Mouse (Mus musculus) left cerebral cortex, postnatal 4 days (tissue): ENCODE data around the gene F11r. TPM values are rescaled to one million over a fixed set of nuclear protein-coding genes. Genes with fewer than 3 reads are reported as not detected.
A peak's percentile ranks its signal among the peaks of the same experiment; 100 is the strongest.
"Not testable (repeated sequence)": the region's sequence is repeated elsewhere in the genome, so short reads cannot be mapped to it uniquely, and the experiment has no call there.

Experiments
- DNase-seq: peaks from one replicate; pipeline ENCODE4 v3.0.0-alpha.2; 2022
- intact Hi-C: fragments of 180-260 bp; cut with DNase I; formaldehyde crosslinking; loops from one replicate; pipeline ENCODE4 v1.15.1; 2025
- total RNA-seq, 2 experiments: library from RNA; stranded (reverse); gene quantifications; 2 replicates each; pipeline ENCODE4 v1.2.3; 2021

F11r gene
- total RNA-seq, 2 experiments from 2014 or later: 4.9 to 6.2 TPM

DNA sequence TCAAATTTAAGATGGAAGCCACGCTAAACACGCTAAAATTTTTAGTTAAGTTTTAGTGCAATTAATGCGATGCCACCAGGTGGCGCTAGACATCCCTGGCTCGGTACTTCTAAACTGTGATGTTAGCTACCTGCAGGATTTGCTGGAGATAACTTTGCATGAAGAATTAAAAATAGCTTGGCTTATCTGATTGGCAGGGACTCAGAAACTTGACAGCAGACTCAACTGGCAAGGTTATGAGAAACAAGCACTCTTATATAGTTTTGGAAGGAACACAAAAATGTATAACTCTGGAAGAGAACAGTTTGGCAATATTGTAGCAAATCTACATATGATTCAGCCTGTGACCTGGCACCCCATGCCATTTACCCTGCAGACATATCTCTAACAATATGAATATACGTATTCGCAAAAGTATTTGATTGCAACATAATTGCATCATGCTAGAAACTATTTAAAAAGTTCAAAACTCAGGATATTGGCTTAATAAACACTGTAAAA, 33.1 kb downstream of the F11r start:
- intact Hi-C loops: no loop called here
- DNase-seq: peak; percentile 49

DNA sequence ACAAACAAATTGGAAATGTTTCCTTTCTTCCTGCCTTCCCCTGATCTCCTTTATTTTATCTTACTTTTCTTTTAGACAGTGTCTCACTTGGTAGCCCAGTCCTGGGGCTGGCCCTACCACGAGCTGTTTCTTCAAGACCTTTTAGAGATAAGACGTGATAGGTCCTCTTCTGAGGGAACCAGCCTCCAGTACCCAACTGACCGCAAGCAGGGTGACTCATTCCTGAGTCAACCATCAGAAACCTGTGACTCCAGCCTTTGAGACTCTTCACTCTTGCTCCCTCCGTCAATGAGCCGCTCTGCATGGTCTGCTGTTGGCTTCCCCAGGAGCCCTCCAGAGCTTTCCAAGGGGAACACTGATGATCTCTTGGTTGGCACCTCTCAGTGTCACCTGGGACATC, 33.6 kb downstream of the F11r start:
- intact Hi-C loops: no loop called here
- DNase-seq: no peak

DNA sequence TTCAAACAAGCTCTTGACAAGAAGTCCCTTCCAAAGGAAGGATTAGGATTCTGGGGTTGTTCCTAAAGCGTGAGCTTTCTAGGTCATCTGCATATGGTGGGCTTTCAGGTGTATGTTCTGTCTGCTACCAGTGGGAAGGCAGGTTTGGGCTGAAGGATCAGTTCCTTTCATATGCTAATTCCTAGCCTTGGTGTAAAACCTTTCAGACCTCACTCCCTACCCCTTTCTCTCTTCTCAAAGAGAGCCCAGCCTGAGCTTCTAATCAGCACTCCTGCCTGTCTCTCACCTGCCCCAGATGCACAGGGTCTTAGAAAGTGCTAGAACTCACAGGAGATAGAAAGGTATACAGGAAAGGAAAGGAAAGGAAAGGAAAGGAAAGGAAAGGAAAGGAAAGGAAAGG, 34.1 kb downstream of the F11r start:
- intact Hi-C loops: no loop called here
- no peak for DNase-seq

DNA sequence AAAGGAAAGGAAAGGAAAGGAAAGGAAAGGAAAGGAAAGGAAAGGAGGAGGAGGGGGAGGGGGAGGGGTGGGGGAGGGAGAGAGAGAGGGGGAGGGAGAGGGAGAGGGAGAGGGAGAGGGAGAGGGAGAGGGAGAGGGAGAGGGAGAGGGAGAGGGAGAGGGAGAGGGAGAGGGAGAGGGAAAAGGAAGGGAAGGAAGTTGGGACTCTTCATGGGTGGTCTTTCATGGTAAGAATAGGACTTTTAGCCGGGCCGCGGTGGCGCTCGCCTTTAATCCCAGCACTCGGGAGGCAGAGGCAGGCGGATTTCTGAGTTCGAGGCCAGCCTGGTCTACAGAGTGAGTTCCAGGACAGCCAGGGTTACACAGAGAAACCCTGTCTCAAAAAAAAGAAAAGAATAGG, 34.6 kb downstream of the F11r start:
- DNase-seq, intact Hi-C loops: not testable (repeated sequence)

DNA sequence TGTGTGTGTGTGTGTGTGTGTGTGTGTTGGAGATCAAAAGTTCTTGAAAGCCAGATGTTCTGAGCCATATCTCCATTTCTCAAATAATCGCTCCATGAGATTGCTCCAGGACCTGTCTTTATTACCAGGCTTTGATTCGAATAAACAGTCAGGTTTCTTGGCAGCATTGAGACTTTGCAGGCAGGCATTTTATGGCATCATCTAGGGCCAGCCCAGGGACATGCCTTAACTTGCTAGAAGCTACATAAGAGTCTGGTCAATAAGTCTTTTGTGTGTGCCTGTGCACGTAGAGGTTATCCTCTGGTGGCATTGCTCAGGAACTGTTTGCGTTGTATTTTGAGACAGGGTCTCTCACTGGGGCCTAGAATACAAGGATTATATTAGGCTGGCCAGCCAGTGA, 36.2 kb downstream of the F11r start:
- intact Hi-C loops: no loop called here
- DNase-seq: no peak

DNA sequence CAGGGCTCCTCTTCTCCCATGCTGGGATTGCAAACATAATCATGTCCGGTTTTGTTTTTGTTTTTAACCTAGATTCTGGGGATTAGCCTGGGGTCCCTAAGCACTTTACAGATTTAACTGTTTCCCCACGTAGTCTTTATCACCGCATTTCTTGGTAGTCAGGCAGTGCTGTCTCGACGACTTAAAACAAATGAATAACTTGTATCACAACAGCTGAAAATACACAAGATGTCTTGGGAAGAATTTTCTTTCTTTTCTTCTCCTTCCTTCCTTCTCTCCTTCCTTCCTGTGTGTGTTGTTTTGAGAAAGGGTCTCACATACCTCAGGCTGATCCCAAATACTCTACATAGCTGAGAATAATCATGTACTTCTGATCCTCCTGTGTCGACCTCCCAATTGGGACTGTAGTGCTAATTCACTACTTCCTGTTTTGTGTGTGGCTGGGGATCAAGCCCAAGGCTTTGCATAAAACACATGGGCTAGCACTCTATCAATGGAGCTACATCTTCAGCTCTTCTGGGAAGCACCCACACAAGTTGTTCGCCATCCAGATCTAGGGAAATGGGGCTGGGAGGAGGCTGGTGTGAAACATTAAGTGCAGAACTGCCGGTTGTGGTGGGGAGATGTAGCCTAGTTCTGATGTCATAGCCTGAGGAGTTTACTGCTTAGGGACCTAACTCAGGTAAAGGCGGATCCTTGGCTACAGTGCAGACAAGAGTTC, 36.7 kb downstream of the F11r start:
- intact Hi-C loops: no loop called here

DNA sequence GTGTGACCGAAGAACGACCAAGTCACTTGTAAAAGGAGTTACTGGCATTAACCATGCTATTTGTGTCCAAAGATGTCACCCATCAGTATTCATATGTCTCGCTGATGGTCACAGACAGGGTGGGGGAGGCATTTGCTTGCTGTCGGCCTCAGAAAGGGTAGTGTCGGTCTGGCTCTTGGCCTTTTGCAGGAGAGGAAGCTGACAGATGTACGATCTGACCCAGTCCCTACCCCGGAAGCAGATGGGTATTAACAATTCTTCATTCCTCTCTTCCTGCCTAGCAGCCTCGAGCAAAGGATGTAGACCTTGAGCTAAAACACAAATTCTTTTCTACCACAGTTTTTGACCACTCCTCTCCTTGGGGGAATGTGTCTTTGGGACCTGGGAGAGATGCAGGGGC, 39.8 kb downstream of the F11r start:
- no peak for DNase-seq
- intact Hi-C loops: loop anchor here (5.0 kb wide), 1 partner anchor 115 kb away; the partner anchor contains the start of gene Klhdc9

More for the DNA sequence above, 36.7 kb downstream of the F11r start:
- no peak for DNase-seq

DNA sequence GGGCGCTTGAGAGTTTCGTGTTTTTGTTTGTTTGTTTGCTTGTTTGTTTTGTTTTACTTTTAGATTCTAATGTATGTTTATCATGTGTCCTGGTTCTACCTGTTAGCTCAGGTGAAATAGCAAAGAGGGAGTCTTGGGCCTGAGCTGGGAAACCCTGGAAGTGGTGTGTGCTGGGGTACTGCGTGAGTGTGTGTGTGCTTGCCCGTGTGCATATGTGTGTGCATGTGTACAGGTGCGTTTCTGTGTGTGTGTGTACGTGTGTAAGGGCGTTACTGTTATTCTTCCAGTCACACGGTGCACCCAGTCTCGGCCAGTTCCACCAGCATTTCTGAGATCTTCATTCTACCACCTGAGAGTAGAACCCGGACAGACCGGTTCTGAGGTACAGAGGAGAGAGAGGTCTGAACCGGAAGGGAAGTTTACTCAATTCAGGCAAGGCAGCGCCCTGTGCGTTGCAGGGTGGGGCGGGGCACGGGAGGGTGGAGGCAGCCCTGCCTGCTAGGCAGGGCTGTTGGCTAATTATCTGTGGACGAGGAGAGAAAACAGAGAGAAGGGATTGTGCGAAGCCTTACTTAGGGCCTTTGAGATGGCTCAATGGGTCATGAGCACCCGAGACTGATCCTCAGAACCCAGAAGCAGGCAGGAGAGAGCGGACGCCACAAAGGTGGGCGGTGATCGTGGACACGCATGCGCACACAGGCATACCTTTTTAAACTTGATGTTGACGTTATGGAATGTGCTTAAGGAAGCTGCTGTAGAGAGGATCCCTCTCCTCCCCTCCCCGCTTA, 40.6 kb downstream of the F11r start:
- intact Hi-C loops: loop anchor here (5.0 kb wide), 1 partner anchor 116 kb away; the partner anchor contains the start of gene Klhdc9
- no peak for DNase-seq

DNA sequence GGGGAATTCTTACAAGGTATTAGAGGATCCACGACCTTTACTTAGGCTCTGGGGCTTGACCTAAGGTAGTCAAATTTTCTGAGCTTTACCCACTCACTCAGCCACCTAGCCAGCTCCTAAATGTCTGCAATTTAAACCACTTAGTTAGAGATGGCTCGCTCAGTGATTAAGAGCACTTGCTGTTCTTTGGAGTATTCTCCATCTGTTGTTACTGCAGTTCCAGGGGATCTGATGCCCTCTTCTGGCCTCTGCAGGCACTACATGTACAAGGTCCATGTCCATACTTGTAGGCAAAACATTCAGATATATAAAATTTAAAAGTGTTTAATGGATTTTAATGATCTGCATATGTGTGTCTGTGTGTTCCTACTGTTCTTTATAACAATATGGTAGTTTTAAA, 41.6 kb downstream of the F11r start:
- DNase-seq: peak; percentile 65
- intact Hi-C loops: loop anchor here (5.0 kb wide), 1 partner anchor 117 kb away; the partner anchor contains the start of gene Klhdc9

DNA sequence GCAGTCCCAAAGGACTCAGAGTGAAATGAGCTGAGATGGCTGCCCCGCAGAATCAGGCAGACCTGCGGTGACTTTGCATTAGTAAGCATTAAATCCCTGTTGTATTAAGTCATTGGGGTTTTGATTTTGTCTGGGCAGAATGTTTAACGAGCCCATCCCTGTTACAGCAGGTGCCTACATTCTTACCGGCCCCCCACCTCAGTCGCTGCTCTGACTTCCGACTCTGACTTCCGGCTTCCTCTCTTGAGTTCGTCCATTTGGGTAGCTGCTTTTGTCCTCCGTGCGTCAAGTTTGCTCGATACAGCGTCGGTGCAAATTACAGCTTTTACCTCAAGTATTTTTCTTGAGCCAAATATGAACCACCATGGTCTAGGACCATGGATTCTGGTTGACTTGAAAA, 56.9 kb downstream of the F11r start:
- no peak for DNase-seq
- intact Hi-C loops: no loop called here

DNA sequence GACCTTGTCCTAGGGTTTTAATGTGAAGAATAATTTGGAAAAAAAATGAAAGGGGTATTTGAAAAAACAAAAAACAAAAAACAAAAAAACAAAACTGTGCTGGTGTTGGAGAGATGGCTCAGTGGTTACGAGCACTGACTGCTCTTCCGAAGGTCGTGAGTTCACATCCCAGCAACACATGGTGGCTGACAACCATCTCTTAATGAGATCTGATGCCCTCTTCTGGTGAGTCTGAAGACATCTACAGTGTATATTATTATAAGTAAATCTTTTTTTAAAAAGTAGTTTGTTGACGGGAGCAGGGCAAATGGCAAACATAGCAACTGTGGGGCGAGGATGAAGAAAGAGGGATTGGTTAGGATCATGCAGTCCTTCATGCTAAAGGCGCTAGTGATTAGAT, 58.0 kb downstream of the F11r start:
- intact Hi-C loops: no loop called here
- no peak for DNase-seq

DNA sequence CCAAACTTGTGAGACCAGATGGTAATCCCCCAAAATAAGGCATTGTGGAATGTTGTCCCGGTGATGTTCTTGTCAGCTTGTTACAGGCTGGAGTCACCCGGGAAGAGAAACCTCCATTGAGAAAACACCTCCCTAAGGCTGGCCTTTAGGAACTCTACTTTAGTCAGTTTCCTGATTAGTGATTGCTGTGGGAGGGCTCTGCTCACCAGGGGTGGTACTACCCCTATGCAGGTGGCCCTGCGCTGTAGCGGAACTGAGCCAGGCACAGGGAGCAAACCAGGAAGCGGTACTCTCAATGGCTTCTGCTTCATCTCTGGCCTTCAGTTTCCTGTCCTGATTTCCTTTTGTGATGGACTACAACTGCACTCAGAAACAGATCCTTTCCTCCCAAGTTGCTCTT, 62.5 kb downstream of the F11r start:
- intact Hi-C loops: loop anchor here (5.0 kb wide), 1 partner anchor 157 kb away; no protein-coding TSS in a partner anchor
- DNase-seq: no peak

DNA sequence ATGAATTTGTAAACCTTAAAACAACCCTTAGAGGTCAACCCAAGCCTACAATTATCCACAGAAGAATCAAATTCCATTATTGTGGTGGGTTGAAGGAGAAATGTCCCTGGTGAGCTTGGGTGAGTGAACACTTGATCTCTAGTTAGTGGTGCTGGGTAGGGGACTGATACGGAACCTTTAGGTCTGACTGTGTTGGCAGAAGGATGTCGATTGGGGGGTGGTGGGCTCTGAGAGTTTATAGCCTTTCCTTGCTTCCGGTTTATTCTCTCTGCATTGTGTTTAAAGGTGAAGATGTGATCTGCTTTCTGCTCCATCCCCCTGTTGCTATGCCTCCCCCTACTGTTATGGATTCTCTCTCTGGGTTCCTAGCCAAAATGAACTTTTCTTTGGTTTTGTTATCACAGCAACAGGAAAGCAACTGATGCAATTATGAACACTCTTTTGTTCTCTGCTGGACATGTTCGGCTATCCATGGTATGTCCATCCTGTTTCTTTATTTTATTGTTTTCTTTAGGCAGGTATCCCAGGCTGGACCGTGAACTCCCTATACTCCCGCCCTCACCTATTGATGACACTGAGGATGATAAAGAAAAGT, 63.8 kb downstream of the F11r start:
- no peak for DNase-seq
- intact Hi-C loops: loop anchor here (5.0 kb wide), 1 partner anchor 156 kb away; no protein-coding TSS in a partner anchor

DNA sequence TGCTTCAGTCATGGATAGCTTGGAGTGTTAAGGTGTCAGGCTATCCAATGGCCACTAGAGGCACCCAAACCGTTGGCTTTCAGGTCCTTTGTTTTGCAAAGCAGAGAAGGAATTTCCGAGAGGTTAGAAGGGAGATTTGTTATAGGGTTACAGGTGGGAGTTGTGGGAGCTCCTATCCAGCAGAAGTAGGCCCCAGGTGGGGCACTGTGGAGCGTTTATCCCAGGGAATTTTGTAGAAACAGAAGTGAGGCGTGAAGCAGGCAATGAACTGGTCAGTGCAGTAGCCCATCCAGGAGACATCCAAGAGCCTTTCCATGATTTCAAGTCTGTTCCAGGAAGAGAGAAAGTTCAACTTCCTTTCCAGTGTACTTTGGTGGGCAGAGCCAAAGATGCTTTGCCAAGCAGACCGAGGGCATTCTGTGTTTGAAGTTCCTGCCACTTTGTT, 64.3 kb downstream of the F11r start:
- DNase-seq: peak; percentile 9
- intact Hi-C loops: loop anchor here (5.0 kb wide), 1 partner anchor 156 kb away; no protein-coding TSS in a partner anchor

DNA sequence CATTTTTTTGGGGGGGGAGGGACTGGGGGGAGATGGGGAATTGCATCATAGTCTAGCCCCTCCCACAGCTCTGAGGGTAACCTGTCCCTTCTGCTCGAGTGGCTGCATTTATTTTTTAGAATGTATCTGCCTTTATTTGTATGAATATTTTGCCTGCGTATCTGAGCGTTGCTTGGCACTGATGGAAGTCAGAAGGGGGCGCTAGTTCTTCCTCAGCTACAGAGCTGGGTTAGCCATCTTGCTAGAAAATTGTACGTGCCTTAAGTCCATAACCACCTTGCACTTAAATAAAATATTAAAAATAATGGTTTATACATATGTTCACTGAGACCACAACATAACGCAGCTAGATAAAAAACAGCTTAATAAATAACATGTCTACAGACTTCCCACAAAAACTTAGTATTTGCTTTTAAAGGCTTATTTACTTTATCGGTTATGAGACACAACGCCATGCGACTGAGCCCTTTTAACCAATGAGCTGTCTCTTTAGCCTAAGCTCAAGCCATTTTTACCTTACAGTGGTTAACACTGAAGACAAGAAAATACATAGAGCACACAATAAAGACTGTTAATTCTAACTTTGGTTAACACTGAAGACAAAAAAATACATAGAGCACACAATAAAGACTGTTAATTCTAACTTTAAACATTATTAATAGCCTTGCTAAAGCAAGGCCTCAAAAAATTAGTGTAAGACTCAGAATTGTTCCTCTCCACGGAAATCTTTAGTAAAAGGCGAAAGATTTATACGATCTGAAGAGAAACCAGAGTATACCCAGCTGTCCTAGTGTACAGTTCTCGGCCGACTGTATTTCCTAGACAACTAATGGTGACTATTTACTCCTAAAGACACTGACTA, 65.3 kb downstream of the F11r start:
- intact Hi-C loops: loop anchor here (5.0 kb wide), 1 partner anchor 155 kb away; no protein-coding TSS in a partner anchor
- peak; percentile 65 for DNase-seq

DNA sequence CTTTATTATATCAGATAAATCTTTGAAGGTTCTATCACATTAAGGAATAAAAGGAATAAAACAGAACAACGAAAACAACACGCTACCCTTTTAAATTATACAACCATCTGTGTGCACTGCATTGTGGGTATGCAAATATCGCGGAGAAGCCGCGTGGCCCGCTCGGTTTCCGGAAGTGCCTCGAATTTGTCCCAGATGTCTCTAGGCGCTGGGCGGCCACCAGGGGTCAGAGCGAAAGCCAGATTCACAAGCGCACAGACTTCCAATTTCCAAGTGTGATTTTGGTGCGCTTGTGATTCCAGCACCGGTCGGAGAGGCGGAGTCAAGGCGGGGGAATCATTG, 65.9 kb downstream of the F11r start, which contains the start of gene Alyref2:
Gene Alyref2, plus strand, starts transcription at position 229 of the 342 bp plus-strand sequence.
- intact Hi-C loops: loop anchor here (5.0 kb wide), 1 partner anchor 154 kb away; no protein-coding TSS in a partner anchor
- peak; percentile 96 for DNase-seq

DNA sequence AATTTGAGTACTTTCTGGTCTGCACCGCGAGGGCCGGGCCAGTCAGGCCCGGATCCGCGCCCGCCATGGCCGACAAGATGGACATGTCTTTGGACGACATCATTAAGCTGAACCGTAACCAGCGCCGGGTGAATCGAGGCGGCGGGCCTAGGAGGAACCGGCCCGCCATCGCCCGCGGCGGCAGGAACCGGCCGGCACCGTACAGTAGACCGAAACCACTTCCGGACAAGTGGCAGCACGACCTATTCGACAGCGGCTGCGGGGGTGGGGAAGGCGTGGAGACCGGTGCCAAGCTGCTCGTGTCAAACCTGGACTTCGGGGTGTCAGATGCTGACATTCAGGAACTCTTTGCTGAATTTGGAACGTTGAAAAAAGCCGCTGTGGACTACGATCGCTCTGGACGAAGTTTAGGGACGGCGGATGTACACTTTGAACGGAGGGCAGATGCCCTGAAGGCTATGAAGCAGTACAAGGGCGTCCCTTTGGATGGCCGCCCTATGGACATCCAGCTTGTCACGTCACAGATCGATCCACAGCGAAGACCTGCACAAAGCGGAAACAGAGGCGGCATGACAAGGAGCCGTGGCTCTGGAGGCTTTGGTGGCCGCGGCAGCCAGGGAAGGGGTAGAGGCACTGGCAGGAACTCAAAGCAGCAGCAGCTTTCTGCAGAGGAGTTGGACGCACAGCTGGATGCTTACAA, 66.4 kb downstream of the F11r start:
- intact Hi-C loops: loop anchor here (5.0 kb wide), 1 partner anchor 154 kb away; no protein-coding TSS in a partner anchor
- DNase-seq: peak; percentile 58

DNA sequence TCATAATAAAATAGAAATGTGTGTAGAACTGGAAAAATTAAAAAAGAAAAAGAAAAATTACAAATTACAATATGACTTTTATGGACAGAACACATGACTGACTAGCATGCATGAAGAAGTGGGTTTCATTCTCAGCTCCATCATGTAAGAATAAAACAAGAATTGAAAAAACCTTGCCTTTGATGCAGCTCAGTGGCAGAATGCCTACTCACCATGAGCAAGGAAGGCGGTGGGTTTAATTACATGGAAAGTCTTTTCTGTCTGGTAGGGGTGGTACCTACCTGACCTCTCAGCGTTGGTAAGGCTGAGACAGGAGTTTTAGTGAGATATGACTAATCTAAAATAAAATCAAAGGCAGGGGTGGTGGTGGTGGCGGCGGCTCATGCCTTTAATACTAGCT, 67.3 kb downstream of the F11r start:
- intact Hi-C loops: loop anchor here (5.0 kb wide), 1 partner anchor 153 kb away; no protein-coding TSS in a partner anchor
- no peak for DNase-seq

DNA sequence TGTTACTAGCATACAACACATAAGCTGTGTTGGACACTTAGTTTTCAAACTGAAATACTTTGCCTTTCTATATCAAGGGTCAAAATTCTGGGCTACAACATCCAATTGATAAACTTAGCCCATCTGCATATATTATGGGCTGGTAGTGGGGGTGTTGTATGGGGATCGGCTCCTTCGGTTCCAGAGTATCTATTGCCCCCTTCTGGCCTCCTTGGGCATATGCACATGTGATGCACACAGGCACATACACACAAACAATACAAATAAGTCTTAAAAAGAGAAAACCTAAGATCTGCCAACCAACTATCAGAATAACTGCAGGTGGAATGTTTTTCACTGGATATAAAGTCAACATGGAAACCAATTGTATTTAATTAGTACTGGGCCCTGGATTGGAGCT, 75.9 kb downstream of the F11r start:
- DNase-seq: no peak
- intact Hi-C loops: no loop called here
